Mouse (Mus musculus): ENCODE results near the gene Tlk1. TPM values are rescaled to one million over a fixed set of nuclear protein-coding genes. Genes with fewer than 3 reads are reported as not detected.

Tlk1 gene
- polyA plus RNA-seq (2017; shearing (Covaris generic)): 10 to 100 TPM; 30.5 to 45.3 (median 44.1) TPM

DNA sequence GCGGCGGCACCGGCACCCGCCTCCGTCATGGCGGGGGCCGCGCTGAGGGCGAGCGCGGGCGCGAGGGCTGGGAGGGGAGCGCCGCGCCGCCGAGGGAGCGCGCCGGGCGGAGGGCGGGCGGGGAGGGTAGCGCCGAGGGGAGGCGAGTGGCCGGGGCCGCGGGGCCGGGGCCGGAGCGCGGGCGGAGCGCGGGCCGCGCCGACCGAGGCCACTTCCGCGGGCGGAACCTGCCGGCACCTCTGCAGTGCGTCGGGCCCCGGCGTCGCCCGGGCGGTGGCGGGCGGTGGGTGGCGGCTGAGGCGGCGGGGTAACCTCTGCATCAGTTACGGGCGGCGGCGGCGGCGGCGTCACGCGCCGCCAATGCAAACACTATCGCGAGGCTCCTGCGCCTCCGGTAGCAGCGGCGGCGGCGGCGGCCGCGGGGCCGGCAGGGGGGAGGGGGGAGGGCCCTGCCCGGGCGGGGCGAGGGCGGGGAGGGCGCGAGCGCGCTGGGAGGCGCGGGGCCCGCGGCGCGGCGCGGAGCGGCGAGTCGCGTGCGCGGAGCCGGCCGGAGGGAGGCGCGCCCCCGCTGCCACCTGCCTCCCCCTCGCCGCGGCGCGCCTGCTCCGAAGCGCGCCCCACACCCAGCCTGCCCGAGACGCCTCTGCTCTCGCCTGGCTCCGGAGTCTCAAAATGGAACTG lies at the start of gene Tlk1:
Tlk1 (minus strand) TSS at position 358 of the 681 bp plus-strand sequence.
- peak; percentile 80 for ATAC-seq

DNA sequence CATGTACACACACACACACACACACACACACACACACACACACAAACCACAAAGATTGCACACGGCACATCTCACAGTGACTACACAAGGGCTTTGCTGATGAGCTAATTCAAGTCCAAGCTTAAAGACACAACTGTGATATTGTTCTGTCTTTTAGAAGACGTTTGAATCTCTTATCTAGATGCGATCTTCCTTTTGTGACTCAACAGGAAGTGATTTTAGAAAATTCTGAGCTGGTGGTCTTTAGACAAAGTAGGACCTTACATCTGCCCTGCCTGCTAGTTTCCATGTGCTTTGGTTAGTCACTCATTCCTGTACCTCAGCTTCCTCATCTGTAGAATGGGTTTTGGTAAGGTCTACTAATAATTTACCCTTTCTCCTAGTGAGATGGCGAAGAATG lies 49.6 kb upstream of the Tlk1 start:
- ATAC-seq: peak; percentile 50

DNA sequence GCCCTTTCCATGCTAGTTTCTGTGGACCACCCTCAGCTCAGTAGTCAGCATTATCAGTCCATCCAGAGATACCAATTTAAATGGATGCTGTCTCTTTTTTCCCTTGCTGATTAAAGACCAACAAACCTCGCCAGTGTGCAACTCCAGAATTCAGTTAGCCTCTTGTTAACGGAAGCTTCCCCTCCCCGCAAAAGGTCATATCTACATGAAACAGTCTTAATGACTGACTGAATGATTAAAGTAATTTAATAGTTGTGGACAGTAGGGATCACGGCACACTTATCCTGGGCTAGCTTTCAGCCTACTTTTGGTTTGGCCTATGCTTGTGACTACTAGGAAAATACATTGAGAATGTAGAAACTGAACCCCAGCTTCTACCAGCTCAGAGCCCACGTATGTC lies 47.6 kb upstream of the Tlk1 start:
- no peak for ATAC-seq

DNA sequence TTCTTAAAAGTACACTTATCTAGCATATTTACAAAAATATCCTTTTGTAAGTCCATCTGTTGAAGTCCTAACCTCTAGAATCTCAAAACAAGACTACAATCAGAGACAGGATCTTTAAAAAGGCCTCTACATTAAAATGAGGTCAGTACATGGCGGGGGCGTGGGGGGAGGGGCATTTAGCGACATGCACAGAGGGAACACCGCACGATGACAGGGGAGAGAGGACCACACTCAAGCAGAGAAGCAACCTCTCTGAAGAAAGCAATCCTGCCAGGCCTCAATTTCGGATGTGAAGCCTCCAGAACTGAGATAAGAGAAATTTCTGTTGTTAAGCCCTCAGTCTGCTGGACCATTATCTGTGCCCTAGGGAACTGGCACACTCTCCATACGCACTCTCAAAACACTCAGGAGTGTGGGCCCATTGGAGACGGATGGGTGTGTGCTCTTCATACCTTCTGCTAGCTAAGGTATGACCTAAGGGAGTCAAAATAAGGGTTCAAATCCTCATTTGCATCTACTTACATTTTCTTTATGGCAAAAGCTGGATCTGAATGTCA lies 46.0 kb upstream of the Tlk1 start:
- ATAC-seq: no peak

DNA sequence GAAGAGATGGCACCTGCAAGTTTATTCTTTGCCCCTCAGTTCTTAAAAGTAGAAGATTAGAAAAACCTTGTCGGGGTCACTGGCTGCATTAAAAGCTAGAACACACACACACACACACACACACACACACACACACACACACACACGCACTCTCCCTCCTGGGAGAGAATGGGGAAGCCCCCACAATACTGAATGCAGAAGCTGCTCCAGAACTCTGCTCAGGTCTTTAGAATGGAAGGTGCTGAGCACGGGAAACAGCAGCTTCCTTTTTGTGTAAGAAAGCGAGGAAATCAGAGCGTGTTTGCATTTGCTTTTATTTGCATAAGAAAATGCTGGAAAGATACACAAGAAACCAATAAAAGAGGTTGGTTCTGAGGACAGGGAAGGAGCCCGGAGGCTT lies 45.3 kb upstream of the Tlk1 start:
- ATAC-seq: no peak

DNA sequence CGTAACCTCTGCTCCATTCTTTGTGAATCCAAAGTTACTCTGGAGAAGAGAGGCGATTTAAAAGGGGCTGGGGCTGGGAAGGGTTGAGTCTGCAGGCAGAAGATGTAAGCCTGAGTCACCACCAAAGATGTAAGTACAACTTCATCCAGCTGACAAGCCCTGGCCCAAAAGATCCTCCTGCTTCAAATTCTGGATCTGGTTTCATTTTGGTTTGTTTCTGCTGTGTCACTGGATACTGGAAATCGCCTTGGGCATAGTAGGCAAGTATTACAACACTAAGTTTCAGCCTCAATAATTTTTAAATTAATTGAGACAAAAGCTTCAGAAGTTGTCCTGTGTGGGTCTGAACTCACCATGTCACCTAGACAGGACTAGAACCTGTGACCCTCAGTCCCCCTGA lies 43.6 kb upstream of the Tlk1 start:
- ATAC-seq: no peak

DNA sequence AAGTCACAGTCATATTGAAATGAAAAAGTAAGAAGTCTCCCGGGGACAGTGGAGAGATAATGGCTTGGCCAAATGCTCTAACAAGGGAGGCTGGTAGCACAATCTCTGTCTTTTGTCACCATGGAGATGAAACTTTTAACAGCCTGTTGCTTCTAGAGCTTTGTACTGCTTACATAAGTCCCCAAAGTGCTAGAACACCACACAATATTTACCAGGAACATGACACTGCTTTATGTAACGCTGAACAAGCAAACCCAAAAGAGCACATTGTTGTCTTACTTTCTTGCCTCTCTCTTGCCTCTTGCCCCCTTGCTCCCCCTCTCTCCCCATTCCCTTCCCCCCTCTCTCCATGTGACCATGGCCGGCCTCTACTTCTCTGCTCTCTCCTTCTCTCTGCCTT lies 41.7 kb upstream of the Tlk1 start:
- ATAC-seq: no peak

DNA sequence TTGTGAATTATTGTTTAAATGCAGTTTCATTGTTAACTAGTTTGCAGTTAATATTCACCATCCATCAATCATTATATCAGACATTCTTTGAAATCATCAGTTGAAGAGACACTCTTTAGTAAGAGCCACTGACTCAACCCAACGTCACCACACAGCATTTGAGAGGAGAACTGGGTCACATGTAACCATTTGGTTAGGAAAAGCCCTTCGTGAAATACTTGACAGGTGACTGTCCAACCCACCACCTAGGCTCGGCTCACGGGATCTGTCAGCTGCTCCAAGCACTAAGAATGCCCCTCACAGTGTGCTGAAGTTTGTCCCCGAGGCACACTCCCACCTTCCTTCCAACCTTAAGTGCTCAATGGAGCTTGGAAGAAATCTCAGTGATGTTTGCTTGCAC lies 37.4 kb upstream of the Tlk1 start:
- no peak for ATAC-seq

DNA sequence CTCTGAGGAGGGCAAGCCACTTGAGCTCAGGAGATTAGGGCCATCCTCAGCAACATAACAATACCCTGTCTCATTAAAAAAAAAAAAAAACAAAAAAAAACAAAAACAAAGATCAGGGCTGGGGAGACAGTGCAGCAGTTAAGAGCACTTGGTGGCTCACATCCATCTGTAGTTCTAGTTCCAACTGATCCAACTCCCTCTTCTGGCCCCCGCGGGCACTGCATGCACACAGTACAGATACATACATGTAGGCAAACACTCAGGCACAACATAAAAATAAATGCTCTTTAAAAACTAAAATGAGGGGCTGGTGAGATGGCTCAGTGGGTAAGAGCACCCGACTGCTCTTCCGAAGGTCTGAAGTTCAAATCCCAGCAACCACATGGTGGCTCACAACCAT lies 34.2 kb upstream of the Tlk1 start:
- ATAC-seq: no peak

DNA sequence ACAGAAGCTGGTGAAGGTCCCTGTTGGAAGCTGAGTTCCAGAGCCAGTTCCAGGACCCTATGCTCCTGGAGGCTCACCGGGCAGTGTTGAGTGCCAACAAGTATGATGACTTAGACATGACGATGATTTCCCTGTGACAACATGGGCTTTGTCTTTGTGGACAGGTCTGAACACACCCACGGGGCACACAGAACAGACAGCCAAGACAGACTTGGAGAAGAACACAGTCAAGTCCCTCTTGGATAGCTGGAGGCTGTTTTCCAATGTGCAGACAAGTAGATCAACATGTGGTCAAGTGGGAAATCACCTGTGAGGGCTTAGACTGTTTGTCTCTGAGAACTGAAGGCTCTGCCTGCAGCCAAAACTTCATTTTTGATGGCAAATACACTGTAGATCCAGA lies 31.4 kb upstream of the Tlk1 start:
- ATAC-seq: no peak

DNA sequence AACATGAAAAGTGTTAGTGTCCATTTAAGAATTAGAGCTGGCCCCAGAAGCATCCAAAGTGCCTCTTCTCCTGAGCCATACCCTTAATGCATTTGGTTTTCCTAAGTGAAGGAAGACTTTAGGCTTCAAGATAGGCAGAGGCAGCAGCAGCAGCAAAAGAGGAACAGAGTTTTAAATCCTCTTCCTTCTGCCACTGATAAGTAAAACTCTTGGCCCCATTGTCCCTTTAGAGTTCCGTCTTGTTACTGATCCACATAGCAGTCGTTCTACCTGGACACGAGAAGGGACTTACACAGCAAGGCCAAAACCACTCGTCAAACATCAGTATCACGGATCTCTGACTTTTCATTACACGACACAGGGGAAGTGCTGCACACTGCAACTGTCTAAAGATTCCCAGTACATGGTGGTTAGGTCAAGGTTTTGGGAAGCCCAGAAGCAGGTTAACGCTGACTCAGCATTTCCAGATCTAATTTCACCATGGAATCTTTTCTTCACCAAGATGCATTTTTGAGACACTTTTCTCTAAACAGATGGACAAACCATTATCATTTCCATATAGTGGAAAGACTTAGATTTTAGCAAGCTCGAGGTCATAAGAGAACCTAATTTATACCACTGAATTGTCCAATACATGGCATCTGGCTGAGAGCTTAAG lies 28.8 kb upstream of the Tlk1 start:
- ATAC-seq: no peak

DNA sequence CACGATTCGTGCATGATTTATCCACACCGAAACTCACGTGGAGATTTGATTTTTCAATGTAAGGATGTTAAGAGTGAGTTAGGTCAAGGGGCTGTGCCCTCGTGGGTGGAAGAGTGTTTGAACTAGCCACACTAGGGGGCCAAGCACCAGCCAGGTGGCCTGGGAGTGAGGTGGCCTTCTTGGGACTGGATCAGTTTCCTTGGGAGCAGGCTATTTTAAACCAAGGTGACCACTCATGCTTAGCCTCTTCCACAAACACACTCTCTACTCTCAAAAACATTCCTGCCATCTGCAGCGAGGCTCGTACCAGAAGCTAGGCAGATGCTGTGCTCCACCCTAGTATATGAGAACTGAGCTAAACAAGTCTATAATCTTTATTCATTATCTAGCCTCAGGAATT lies 27.8 kb upstream of the Tlk1 start:
- ATAC-seq: no peak

DNA sequence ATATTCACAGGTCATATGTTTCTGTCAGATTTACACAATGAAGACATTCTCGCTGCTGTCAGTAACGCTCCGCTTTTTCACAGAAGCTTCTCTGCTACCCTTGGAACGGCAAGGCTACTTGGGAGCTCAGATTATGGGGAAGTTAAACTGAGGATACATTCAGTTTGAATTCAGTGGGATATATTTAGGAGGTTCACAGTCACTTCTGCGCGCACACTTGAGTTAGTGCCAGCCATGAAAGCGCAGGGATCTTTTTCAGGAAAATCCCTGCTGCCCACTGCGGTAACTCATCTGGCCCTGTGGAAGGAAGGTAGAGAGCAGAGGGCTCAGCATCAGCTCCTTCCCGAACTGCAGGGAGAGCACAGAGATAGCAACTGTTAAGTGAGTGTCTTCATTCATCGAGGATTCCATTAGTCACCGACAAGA lies 27.3 kb upstream of the Tlk1 start:
- no peak for ATAC-seq

DNA sequence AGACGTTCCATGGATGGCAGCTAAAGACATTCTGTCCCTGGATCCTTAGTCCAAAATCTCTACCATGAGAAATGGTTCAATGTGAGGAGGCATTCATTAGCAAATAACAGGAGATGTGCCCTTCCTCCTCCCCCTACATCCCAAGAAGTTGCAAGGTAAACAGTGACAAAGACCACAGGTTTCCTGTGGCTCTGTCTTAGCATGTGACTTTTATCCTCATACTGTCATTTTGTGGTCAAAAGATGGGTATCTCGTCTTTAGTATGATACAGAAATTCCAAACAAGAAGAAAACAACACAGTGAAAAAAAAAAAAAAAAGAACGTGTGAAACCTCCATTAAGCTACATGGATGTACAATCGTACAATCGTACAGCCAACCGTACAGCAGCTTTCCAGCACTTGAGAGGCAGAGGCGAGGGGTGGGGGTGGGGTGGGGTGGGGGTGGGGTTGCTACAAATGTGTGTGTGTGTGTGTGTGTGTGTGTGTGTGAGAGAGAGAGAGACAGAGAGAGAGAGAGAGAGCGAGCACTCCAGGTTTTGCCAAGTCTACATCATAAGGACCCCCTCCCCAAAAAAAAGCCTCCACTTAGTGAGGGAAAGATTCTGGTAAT lies 26.8 kb upstream of the Tlk1 start:
- no peak for ATAC-seq

DNA sequence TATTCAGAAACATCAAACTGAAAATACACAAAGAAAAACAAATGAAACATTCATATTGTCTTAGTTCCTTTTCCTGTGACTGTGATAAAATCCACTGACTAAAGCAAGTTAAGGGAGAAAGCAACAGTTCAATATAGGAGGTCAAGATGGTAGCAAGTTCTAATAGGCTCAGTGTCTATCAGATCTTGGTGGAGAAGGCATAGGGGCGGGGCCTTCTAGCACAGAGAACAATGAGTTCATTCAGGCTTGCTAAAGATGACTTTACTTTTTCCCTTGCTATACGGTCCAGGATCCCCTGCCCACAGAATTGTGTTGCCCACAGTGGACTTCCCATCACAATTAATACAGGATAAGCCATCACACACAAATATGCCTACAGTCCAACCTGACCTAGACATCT lies 20.3 kb upstream of the Tlk1 start:
- ATAC-seq: no peak

DNA sequence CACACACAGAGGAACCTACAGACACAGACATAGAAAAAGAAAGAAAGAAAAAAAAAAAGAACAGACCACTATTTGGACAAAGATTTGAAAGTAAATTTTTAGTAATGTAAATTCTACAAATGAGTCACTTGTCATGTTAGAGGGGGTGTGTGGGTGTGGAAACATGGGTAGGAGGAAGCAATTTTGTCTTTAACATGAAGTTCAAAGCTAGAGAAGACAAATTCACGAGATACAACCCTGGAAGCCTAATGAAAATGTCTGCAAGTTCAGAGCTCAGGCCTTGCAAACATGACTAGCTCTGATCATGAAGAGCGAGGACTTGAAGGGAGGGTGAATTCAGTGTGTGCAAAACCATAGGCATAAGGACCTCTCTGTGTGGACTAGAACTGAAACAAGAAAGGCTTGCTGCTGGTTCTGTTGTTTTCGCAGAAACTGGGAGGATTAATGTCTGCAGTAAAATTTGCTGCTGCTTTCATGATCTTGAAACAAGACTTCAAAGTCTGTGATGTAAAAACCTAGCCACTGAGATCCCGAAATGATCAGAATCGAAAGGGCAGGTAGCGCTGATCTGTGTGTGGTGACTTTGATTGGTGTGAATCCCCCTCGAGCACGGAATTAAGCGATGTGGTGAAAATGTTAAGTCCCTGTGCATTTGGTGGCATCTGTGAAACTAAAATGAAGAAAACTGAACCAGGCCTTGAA lies 19.3 kb upstream of the Tlk1 start:
- ATAC-seq: peak; percentile 75

DNA sequence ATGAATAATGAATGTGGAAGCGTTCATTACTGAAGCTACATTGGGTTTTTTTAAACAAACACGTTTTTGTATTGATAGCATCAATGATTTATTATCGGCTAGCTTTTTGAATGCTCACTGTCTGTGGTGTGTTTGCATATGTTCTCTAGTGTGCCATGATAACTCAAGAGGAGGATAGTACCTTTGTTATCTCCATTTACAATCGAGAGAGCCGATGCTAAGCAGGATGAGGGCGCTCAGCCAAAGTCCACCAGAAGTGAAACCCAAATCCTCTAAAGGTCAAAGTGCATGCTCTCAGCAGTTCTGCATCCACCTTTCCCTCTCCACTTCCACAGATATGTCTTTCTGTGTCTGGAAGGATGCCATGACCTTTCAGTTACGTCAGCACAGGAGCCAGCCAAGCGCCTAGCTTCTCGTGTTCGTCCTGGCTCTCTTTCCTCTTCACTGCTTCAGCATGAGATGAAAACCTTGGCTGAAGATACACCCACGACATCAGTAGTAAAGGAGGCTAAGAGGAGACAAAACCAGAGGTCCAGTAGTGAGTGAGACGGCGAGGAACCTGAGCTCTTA lies 16.6 kb upstream of the Tlk1 start:
- ATAC-seq: no peak

DNA sequence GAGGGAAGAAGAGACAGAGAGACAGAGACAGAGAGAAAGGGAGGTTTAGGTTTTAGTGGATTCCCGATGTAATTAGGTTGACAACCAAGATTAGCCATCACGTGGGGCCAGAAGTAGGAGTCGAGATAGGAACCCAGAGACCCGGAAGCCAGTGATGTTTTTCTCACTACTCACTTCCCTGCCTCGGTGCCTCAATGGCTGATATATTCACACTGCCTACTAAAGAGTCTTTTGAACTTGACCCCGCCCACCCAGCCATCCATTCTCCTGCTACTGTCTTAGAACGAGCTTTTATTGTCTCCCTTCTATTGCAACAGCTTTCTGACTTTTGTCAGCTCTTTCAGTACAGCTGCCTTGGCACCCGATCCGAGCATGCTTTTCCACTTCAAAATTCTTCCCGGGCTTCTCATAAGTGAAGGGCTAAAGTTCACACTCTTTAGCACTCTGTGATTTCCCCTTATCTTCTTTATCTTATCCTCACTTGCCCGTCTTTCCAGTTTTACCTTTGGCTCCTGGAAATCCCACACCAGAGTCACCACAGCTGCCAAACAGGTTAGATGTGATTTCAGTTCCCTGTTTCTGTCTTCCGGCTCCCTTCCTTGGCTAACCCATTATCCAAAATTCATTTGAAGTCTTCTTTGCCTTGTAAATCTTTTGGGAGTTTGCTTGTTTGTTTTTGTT lies 13.1 kb upstream of the Tlk1 start:
- ATAC-seq: peak; percentile 58

DNA sequence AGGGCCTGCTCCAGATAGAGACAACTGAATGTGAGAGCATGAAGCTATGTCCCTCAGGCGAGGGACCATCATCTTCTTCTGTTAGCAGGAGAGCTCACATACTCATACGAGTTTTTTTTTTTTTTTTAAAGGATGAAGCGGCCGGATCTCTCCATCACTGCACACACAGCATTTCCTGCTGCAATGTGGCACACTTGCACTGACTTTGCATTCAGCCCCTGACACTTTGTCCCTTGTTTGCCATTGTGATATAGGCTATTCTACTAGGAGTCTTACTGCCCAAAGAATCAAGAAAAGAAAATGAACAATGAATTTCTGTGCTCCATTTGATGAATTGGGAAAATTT lies 10.8 kb upstream of the Tlk1 start:
- ATAC-seq: peak; percentile 42

DNA sequence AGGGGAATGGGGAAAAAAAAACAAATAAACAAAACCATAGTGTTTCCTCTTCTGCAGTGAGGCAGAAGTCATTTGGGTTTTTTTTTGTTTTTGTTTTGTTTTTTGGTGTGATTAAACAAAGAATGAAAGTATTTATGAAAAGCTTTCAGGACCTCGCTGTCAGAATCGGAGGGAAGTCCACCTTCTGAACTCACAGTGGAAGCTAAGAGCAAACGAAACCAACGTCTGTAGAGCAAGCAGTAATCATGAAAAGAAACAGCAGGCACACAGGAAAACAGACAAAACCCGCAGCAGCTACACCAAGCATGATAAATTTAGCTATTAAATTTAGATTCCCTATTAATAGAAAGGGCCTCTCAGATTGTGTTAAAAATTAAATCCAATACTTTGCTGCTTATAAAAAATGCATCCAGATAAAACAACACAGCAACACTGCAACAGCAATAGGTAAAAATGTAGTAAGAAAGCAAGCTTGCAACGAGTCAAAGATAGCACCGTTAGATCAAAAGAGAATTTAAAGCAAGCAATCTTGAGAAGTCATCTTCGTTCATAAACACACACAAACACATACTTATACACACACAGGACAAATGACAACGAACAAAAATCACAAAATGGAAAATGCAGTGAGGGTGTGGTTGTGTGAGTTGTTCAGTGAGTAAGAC lies 10.2 kb upstream of the Tlk1 start:
- ATAC-seq: peak; percentile 65

DNA sequence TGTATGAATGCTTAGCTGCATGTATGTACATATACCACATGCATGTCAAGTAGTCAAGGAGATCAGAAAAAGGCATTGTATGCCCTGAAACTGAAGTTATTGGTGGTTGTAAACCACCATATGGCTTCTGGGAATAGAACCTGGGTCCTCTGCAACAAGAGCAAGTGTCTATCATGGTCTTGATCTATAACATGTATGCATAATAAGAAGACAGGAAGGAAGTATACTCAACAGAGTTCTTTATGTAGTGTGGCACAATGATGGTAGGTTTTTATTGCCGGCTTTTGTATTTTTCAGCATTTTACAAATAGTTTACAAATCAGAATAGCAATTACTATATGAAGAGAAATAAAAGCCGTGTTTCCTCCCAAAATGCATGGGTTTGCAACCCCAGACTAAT lies 9.7 kb upstream of the Tlk1 start:
- peak; percentile 55 for ATAC-seq

DNA sequence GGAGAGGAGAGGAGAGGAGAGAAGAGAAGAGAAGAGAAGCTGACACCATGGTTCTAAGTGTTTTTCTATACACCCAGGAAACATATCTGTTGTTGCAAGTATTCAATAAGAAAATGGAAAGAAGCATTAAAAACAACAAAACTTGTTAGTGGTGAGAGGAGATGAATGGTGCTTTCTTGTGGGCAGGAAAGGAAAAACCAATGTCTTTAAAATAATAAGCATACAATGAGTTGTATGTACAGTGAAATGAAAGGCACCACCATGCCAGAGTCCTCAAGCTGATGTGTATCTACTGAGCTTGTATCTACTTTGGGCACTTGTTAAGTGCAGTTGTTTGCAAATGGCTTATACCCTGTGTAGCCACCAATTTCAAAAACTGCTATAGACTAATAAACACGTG lies 7.7 kb upstream of the Tlk1 start:
- ATAC-seq: no peak

Measured in inflammation-experienced regulatory T-cells, adult 6 months (primary cell).